Mouse (Mus musculus) R1 (cell line): ENCODE measurements around the gene Samd14.

Experiments
- DNase-seq: peaks from one replicate; pipeline ENCODE4 v3.0.0-alpha.2; 2018; ENCODE audit warnings: low read depth, low spot score

The Samd14 gene

DNA sequence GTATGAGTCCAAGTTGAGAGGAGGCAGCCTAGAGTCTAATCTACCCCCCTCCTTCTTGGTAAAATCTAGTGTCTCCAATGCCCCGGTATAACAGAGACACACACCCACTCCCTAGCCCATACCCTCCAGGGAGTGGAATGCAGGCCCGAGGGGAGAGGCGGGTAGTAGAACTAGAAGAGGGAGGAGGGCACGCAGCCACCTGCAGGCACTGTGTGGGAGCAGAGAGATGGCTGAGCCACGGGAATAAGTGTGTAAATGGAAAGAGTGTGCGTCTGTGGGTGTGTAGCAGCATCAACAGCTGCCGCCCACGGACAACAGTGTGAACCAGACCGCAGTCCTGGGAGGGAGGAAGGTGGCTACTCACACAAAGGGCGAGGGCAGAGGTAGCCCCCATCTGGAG is 25.2 kb downstream of the Samd14 start:
- no peak for DNase-seq

DNA sequence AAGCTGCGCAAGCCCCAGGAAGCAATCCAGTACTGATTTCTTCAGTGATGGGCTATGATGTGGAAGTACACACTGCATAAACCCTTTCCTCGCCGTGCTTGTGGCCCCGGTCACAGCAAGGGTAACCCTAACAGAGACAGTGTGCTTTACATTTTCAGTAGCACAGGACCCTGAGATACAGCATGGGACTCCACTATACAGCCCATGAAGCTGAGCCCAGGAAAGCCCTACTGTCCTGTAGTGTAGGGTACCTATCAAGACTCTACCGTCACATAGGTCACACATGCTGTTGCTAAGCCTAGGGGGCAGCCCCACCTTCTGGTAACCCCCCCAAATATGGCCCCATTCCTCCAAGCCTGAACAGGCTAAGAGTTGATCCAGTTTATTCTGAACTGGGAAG is 26.8 kb downstream of the Samd14 start:
- no peak for DNase-seq

DNA sequence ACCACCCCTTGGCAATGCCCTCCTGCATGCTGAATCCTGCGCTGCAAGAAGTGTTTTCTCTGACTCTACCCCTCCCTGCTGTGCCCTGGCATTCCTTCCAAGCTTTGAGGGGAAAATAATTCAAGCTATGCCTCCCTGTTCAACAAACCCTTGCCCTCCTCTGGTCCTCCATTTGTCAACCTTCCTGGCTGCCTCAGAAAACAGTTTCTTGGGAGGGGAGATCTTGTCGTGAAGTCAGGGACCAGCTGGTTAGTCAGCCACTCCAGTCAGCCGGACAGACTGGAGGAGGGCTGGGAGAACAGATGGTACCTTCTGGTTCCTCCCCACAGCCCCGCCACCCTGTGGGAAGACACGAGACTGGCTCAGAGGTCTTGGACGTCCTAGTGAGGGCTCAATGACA is 27.6 kb downstream of the Samd14 start:
- DNase-seq = no peak

DNA sequence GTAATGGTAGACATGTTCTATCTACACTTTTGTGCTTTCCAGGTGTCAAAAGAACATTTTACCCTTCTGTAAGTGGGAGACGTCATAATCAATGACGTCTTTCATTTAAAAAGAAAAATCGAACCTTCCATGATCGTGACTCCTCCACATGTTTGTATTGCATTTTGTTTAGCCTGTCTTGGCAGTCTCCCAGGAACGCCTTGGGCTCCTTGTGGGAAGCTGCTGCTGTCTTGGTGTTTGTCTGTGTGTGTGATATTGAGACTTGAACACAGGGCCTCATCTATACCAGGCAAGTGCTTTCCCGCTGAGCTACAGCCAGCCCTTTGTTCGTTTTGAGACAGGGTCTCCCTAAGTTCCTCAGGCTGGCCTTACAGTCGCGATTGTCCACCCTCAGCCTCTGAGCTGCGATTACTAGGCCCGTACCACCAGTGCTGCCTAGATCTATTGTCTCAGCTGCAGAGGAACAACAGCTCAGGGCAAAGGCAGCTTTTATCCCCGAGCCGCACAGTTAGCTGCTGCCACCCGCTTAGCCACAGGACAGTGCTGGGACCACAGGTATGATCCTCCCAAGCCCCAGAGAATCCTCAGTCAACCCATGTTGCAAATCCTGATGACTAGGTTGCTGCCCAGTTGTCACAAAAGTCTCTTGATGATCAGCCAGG is 28.6 kb downstream of the Samd14 start:
- DNase-seq = no peak

DNA sequence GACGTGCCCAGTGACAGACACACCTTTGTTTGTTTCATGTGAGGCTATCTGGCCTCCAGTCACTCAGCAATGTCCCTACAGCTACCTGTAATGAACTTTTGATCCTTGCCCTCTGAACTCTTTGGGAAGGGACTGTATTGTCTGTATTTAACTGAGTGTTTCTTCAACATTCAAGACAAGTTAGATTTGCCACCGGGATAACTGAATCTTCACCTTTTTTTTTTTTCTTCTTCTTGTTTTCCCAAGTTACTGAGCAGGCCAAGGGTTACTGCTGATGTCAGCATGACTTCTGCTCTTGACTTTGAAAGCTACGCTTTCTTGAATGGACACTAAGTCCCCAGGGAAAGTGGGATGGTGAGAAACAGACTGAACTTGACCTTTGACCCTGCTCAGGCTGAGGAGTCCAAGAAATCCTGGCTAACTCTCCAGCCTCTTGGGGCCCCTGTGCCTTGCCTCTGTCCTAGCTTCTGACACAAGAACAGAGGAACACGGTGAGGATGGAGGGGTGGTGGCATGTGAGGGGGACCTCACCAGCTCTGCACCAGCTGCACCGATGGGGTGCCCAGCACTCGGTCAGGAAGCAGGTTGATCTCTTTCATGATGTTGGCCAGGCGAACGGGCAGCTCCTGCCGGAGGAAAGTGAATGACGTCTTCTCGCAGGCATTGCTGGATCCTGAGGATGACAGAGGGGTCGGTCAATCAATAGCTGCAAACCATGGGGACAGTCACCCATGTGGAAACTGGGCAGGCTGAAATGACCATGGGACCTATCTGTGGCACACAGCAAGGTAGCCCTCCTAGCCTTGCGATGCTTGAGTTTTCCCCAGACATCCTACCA is 29.4 kb downstream of the Samd14 start:
- DNase-seq = no peak

DNA sequence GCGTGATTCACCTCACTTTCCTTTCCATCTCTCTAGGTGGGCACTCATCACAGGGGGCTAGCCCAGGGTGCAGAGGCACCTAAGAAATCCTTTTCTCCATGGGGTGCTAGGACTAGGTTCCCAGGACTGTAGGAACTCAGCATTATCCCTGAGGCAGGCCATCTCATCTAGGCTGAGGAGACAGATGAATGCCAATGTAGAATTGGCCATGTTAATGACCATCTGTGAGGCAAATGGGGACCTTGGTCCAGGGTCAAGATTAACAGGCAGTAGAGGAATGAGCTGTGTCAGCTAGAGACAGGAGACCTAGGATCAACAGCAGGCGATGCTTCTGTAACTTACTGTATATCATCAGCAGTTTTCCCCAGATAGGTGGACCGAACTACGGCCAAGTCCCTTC is 30.1 kb downstream of the Samd14 start:
- DNase-seq = no peak

DNA sequence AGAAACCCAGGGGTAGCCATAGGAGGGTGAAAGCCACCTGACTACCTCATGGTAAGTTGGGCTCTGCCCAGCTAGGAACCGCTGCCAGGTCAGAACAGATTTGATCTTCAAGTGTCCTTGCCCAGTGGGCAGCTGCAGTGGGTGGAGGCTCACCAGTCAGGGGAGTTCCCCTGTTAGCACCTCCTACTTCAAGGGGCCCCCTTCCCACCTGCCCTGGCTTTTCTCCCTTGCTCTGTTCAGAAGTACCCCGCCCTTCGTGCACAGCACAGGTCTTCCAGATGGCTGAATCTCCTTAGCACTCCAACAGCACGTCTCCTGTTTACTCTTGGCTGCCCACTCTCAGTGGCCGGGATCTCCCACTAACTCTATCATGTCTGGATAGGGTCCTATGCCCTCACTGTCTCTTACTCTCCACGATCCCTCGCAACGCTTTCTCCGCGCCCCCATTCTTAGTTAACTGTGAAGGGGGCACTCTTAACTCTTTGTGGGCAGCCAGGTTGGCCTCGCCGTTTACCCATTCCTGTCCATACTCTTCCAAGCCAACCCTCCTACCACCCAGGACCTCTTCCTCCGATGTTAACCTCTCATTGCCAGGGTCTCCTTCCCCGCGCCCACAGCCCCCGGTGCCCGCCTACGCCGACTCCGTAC is 30.9 kb downstream of the Samd14 start:
- DNase-seq = no peak

DNA sequence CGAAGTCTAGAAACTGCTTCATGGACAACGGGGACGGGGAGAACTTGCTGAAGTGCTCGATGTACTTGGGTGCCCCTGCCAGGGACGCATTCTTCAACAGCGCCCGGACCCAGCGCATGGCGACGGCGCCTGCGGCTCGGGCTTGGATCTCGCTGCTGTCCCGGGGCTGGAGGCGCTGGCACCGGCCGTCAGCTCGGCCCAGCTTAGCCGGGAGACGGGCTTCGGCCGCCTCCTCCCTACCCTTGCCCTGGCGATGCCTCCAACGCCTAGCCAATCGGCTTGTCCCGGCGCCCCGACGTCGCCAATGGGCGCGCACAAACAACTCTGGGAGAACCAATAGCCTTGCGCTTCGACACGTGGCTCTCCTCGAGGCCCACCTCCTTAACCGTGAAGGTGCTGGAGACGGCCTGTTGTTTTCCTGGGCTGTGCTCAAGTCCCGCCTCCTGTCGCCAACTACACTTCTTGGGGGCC is 31.5 kb downstream of the Samd14 start, which contains the start of gene Pdk2:
Gene Pdk2, minus strand, starts transcription at position 216 of the 471 bp plus-strand sequence.
- DNase-seq = peak; percentile 99

DNA sequence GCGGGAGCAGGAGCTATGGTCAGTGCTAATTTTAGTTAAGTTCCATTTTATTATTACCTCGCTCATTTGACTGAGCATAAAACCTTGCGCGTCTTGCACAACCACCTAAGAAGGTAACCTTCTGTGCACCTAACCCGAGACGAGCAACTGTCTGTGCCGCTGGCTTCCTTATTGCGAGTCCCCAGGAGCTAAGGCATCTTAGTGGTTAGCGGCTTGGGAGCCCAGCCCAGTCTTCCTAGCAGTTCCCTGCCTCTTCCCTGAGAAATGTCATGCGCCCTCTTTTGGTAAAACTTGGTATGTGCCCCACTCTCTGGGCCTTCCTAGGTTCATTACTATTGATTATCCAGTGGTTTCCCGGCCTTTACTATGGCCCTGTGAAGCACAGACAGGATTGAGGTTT is 32.4 kb downstream of the Samd14 start:
- peak; percentile 91 for DNase-seq

DNA sequence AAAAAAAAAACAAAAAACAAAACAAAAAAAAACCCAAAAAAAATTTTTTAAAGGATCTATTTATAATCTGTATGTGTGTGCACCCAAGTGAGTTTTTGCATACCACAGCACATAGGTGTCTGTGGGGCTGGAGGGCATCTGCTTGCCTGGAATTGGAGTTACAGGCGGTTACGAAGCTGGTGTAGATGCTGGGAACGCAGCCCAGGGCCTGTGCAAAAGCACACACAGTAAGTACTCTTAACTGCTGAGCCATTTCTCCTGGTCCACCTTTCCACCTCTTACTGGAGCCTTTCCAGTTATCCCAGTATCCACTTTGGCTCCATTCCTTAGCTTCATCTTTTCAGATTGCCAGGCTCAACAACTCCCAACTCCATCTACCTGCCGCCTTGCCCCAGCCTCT is 33.4 kb downstream of the Samd14 start:
- DNase-seq = no peak

DNA sequence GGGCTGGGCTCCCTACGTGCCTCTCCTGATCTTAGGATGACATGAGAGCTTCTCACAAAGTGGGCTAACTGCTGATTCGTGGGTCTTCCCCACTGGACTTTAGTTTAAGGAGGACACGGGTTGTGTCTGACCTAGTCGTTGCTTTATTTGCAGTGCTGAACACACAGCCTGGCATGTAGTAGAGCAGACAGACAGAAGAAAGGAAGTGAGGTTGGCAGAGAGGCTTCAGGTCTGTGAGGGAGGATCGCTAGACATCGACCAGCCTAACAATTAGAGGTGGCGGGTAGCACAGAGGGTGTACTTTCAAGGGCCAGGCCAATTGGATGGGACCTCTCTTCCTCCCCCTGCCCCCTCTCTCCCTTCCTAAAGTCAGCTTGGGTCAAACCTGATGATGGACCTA is 33.9 kb downstream of the Samd14 start:
- DNase-seq = no peak

DNA sequence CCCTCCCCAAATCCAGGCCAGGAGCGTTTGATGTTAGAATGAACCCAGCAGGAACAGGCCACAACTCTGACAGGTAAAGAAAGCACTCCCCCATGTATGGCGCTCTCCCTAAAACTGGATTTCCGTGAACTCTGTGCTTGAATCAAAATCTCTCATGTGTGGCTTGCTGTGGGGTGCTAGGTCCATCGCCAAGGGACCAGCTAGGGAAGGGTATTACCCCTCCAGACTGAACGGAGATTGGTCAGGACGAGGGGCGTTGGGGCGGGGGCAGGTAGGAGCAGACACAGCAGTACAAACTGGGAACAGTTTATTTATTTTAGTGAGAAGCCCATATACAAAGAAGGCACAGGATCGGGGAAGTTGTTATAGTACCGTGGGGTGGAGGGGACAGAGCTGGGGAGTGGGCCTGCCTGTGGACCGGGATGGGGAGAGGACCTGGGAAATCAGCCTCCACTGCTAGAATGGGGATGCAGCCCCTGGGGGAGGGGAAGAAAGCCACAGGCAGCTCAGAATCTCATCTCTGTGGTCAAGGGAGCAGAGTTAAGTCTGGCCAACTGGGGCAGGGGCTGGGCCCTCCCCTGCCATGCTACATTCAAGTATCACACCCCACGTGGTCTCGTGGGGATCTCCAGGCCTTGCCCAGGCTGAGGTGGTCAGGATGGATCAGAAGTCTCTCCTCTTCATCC is 34.6 kb downstream of the Samd14 start:
- no peak for DNase-seq

DNA sequence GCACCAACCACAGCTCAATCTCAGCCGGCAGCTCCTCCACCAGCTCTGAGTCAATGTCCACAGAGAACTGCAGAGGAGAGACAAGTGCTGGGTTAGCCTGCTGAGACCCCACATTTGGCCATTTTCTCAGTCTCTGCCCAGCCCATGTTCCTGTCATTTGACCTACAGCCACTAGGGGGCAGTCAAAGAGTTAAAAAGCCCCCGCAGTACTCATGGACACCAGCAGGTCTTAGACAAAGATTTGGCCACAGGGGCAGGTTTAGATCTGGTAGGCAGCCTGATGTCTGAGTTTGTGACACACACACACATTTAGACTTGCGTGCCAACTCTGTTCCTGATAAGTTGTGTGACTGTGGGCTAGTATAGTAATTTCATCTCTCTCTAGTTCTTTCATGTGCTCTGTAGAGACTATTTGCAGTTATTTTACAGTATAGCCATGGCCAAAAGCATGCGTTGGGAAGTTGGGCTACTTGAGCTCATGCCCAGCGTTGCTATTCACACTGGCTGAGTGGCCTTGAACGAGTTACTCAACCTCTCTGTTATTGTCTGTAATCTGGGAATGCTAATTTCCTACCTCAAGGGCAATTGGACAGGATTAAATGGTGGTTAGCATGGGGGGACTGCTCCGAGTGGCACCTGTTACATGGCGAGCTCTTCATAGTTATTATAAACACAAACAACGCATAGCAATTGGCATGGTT is 37.5 kb downstream of the Samd14 start:
- DNase-seq = peak; percentile 86

DNA sequence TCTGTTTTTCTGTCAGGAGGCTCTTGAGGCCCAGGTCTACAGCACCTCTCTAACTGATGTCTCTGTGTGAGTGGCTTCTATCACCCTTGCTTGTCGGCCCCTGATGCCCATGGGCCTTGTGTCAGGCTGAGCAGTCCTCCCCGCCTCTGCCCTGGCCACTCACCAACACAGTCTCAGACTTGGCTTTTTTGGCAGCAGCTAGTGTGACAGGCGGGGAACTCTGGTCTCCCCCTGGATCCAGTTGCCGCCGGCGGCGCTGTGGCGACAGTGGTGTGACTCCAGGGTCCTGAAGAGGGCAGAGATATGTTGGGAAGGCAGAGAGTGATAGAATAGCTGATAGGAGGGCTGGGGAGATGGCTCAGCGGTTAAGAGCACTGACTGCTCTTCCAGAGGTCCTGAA is 43.4 kb downstream of the Samd14 start:
- no peak for DNase-seq

DNA sequence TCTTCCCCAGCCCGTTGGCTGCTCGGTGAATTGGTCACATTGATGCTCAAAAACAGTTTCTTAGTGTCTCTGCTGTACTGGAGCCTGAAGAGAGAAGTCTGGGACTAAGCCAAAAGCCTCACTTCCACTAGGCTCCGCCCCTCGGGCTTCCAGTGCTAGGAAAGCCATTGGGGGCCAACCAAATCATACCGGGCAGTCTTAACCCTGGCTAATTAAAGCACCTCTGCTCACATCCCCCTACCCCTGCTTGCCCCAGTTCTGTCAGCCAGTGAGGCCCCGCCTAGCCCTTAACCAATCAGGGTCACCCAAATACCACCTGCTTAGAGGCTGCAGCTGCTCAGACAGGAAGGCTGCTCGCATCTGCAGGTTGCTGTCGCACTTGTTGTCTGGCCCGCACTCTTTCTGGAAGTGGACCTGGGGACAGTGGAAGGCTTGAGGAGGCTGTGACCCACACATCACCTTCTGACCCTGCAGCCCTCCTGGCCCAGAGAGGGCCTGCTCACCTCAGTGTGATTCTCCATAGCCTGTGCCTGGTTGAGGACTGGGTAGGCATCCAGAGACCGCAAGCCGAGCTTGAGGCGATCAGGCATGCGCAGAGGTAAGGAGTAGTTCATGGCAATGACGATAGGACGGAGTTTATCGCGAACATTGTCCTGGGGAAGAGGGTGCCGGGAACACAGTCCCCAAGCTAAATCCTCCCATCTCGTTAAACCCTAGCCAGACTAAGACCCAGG is 47.3 kb downstream of the Samd14 start:
- peak; percentile 68 for DNase-seq

DNA sequence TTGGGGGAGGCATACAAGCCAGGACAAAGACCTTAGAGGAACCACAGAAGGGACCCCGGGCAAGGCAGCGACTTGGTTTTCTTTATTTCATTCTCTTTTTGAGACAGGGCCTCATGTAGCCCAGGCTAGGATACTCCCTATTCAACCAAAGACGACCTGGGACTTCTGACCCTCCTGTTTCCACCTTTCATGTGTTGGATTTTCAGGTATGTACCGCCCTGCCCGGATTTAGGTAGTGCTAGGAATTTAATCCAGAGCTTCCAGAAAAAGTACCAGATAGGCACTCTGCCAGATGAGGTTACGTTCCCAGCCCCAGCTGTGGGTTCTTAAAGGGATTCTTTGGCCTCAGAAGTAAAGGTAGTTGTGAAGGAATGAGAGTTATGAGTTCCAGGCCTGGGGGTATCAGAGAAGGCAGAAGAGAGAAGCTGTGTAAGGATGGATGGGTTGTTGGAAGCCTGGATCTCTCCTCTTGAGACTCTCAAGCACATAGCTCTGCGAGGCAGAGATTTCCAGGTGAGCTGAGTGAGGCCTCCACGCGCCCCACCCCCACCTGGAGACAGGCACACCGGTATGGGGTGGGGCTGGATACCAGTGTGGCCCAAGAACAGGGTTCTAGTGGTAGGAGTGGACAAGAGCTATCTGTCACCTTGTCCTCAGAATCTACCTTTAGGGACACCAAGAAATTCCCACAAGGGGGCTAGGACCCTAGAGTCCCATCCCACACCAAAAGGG is 59.7 kb downstream of the Samd14 start:
- DNase-seq = no peak

DNA sequence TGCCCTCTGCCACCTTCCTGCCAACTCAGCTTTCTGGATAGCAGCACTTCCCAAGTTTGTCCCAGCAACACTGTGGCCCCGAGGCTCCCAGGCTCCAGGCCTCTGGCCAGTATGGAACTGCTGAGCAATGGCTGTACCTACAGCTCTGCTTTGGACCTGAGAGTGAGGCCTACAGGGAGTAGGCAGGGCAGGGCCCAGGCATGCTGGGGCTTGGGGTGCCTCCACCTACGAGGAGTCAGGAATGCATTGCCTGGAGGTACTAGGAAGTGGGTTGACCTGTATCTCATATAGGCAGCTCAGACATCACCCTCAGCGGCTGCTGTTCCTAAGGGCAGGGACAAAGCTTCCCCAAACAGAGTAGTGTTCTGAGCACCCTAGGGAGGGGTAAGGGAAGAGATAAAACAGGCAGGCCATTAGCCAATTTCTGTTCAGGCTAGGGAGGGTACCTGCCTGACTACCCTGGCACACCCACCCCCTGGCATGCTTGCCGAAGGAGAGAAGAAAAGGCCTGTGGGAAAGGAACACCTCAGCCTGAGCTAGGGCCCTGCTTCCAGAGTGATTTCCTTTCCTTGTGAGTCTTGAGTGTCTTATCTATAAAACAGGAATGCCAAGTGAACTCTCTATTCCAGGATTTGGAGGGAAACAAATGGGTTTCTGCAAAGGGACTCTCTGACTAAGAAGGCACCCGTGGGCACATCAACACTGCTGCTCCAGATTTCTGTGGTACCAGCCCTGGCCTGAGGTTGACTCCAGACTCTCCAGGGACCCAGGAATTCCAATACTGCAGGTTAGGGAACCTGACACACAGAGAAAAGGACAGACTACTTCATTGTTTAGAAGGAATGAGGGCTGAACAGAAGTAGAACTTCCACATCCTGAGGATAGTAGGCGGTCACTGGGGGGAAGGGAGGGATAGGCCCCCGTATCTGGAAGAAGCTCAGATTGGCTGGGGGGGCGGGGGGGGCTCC is 60.7 kb downstream of the Samd14 start:
- DNase-seq = no peak

DNA sequence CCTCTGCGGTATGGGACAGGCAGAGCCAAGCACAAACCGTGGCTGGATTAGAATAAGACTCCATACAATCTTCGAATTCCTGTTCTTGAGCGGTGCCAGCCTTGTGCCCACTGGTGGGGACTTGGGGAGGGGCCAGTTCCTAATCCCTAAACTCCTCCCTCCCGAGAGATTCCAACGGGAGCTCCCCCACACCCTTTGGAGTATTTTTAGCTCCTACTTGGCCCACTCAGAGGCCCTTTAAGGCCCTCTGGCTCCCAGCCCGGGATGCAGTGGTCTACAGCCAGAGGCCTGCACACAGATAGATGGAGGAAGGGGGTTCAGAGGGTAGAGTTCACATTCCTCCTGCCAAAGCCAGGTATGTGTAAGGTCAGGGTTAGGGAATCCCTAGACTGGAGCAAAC is 61.6 kb downstream of the Samd14 start:
- DNase-seq = no peak

DNA sequence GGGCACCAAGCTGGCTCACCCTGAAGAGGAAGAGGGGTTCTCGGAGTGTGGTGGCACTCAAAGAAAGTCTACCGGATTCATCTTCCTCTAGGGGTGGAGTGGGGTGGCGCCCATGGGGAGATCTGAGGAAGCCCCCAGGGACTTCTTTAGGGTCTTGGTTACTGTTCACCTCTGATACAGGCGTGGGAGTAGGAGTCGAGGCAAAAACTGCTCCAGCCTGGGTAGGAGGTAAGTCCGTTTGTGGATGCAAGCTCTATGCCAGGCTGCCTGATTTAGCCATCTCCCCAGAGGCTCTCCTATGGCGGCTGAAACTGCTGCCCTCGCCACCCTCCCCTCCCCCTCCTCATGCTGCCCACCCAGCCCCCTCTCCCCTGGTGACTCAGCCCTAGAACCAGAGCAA is 62.5 kb downstream of the Samd14 start:
- DNase-seq = no peak
